Mouse (Mus musculus): ENCODE data around the gene 9430097D07Rik.

The 9430097D07Rik gene

GRCm38 (mm10) chr2:32536634-32537359 is 38.7 kb downstream of the 9430097D07Rik start:
- in situ Hi-C loops (cut with MboI, MseI): no loop called here

DNA sequence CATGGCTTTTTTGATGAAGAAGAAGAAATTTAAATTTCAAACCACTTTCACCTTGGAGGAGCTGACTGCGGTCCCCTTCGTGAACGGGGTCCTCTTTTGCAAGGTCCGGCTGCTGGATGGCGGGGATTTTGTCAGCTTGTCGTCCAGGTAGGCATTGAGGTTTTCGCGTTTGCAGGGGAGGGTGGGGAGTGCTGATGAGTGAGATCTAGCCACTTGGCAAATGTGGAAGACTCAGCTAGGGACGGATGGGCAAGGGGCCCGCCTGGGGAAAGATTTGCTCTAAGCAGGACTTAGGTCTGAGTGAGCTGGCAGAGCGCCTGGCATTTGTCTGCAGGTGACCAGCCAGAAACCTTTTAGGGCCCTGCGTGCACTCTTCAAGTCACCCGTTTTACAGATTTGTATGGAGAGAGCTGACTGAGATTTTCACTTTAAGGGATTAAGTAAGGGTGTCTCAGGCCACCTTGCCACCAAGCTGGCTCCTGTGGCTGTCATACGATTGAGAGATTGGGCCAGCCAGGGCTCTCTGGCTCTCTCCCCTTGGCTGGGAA is 39.3 kb downstream of the 9430097D07Rik start:
- in situ Hi-C loops (cut with MboI, MseI): no loop called here

DNA sequence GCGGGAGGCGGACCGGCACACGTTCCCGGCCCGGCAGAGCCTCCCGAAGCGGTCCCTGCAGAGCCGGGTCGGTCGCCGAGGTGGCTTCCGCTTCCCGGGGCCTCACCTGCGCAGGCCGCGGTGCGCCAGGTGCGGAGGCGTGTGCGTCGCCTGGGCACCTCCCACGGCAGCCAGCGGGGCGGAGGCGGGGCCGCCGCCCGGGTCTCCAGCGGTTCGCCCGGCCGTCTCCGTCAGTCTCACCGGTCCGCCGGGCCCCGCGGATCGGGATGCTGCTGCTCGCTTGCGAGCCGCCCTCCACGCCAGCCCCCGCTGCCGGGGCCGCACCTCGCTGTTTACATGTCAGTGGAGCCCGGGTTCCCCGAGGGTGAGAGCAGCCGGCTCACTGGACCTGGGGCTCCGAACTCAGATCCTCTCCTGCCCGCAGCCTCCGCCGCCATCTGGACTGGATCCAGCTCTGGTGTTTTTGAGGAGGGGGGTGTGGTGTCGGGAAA is 39.9 kb downstream of the 9430097D07Rik start:
- in situ Hi-C loops (cut with MboI, MseI): no loop called here

GRCm38 (mm10) chr2:32534733-32535471 is 40.6 kb downstream of the 9430097D07Rik start, which contains the start of gene Fam102a:
Gene Fam102a, plus strand, starts transcription at chr2:32535332.
- in situ Hi-C loops (cut with MboI, MseI): loop anchor here in 1 of 2 experiments (5.0 kb wide), 1 partner anchor 43 kb away; no protein-coding TSS in a partner anchor

GRCm38 (mm10) chr2:32534061-32534732 is 41.3 kb downstream of the 9430097D07Rik start:
- in situ Hi-C loops (cut with MboI, MseI): loop anchor here in 1 of 2 experiments (5.0 kb wide), 1 partner anchor 42 kb away; no protein-coding TSS in a partner anchor

DNA sequence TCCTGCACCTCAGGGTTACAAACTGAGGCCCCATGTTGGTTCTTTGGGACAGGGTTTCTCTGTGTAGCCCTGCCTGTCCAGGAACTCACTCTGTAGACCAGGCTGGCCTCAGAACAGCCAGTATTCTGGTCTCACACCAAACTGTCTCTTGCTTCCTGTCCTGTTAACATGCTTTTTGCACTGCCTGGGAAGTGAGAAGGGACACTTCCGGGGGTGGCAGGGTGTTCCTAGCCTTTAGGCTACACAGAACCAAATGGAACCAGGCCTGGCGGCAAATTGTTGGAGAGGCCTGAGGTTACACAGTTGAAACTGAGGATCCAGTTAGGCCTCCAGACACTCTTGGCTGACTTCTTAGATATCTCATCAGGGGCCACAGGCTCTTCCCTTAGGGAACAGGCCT is 42.3 kb downstream of the 9430097D07Rik start:
- in situ Hi-C loops (cut with MboI, MseI): loop anchor here in 1 of 2 experiments (5.0 kb wide), 1 partner anchor 41 kb away; no protein-coding TSS in a partner anchor

GRCm38 (mm10) chr2:32530479-32530878 is 45.0 kb downstream of the 9430097D07Rik start:
- in situ Hi-C loops (cut with MboI, MseI): loop anchor here in 1 of 2 experiments (5.0 kb wide), 1 partner anchor 38 kb away; no protein-coding TSS in a partner anchor

- in situ Hi-C loops (cut with MboI, MseI): no loop called here
Observed at GRCm38 (mm10) chr2:32528326-32528725, 47.2 kb downstream of the 9430097D07Rik start.

DNA sequence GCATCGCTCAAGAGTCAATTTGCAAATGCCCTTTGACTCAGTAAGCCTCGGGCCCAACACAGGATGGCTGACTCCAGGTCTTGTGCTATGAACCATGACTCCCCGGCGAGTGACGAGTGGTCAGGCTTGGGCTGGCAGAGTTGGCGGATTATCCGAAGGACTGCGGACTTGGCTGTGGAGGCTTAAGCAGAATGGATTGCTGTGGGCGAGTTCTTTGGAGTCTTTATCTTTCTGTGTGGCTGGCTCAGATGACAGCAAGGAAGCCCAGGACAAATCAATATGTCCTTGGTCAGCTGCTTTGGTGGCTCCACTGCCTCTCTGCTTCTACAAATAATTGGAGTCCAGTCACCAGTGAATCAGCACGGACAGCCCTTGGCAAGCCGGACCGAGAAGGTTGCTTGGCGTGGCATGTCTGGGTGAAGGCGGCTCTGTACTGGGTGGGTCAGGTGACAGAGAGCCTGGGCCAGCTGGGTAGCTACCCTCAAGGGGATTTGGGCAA is 48.0 kb downstream of the 9430097D07Rik start:
- in situ Hi-C loops (cut with MboI, MseI): no loop called here

DNA sequence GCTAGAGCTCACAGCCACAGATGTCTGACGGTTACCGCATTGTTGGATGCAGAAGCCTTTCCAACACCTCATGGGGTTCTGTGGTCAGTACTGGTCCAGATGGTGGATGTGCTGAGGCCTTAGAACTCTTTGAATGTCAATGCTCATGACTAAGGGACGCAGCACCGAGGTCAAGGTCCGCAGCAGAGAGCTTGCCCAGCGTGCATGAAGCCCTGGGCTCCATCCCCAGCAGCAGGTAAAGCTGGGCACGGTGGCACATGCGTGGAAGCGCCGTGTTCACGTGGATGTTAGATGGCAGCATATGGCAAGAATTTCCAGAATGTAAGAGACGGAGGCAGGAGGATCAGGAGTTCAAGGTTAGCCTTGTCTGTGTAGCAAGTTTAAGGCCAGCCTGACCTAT is 49.7 kb downstream of the 9430097D07Rik start:
- in situ Hi-C loops (cut with MboI, MseI): no loop called here

- in situ Hi-C loops (cut with MboI, MseI): loop anchor here in 1 of 2 experiments (25.0 kb wide), 1 partner anchor 1062 kb away; the partner anchor contains the start of gene Ass1
Observed at GRCm38 (mm10) chr2:32524536-32525031, 50.9 kb downstream of the 9430097D07Rik start.
